Mouse (Mus musculus): ENCODE data around the gene Gsdma3. TPM values are rescaled to one million over a fixed set of nuclear protein-coding genes. Genes with fewer than 3 reads are reported as not detected.
"Not testable (repeated sequence)": the region's sequence is repeated elsewhere in the genome, so short reads cannot be mapped to it uniquely, and the experiment has no call there.

Gsdma3 gene
- polyA plus RNA-seq, 1 experiment, result not detected

DNA sequence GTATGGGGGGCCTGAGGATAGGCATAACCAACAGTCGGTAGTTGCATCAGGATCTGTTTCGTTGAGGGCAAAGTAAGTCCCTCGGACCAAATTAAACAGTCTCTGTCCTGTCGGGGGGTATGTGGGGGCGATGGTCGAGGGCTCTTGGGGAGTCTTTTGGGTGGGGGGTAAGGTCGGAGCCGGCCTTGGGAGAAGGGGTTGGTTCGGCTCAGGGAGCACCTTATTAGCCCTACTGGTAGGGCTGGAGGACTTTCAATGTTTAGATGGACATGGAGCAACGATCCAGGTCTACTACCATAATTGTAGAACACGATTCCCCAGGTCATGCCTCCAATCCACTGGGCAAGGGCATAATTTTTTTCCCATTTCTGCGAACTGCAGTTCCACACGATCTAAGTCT is 5.4 kb upstream of the Gsdma3 start:
- no peak overlapping the region for H3K27ac ChIP-seq (ENCODE audit: insufficient read depth, low read length)
- H3K4me1 ChIP-seq (ENCODE audit: control insufficient read depth, insufficient read depth, low read length), result no peaks in the 10 kb centered on the region
- no peak overlapping the region for H3K4me3 ChIP-seq (ENCODE audit: insufficient read depth, low read length)
- no peak for TF ChIP-seq CTCF (IDR thresholded peaks at IDR 0.05; ENCODE audit: extremely low read depth, insufficient read depth, low read length)
- TF ChIP-seq POLR2A (IDR thresholded peaks at IDR 0.05; ENCODE audit: extremely low read depth, insufficient read depth, low read length), result no peak

- not testable (repeated sequence) for H3K4me1 ChIP-seq (ENCODE audit: control insufficient read depth, insufficient read depth, low read length); H3K4me3 ChIP-seq (ENCODE audit: insufficient read depth, low read length); H3K27ac ChIP-seq (ENCODE audit: insufficient read depth, low read length)
Measured at GRCm38 (mm10) chr11:98623981-98624380, 2.2 kb upstream of the Gsdma3 start.

GRCm38 (mm10) chr11:98624381-98624780 is 1.8 kb upstream of the Gsdma3 start:
- not testable (repeated sequence) for H3K4me3 ChIP-seq (ENCODE audit: insufficient read depth, low read length); H3K4me1 ChIP-seq (ENCODE audit: control insufficient read depth, insufficient read depth, low read length); H3K27ac ChIP-seq (ENCODE audit: insufficient read depth, low read length)

GRCm38 (mm10) chr11:98628706-98629105 is 2.5 kb downstream of the Gsdma3 start:
- Histone ChIP-seq H3K4me1 (ENCODE audit: control insufficient read depth, insufficient read depth, low read length) (no peaks in the 10 kb centered on the region), H3K27ac (ENCODE audit: insufficient read depth, low read length) (no peak overlapping the region), H3K4me3 (ENCODE audit: insufficient read depth, low read length) (no peak overlapping the region)
- no peak for TF ChIP-seq POLR2A (IDR thresholded peaks at IDR 0.05; ENCODE audit: extremely low read depth, insufficient read depth, low read length)
- no peak for TF ChIP-seq CTCF (IDR thresholded peaks at IDR 0.05; ENCODE audit: extremely low read depth, insufficient read depth, low read length)

GRCm38 (mm10) chr11:98630646-98631045 is 4.5 kb downstream of the Gsdma3 start:
- TF ChIP-seq CTCF (IDR thresholded peaks at IDR 0.05; ENCODE audit: extremely low read depth, insufficient read depth, low read length) (no peak), POLR2A (IDR thresholded peaks at IDR 0.05; ENCODE audit: extremely low read depth, insufficient read depth, low read length) (no peak)
- no peak overlapping the region for H3K4me3 ChIP-seq (ENCODE audit: insufficient read depth, low read length)
- H3K4me1 ChIP-seq (ENCODE audit: control insufficient read depth, insufficient read depth, low read length), result no peaks in the 10 kb centered on the region
- no peak overlapping the region for H3K27ac ChIP-seq (ENCODE audit: insufficient read depth, low read length)

GRCm38 (mm10) chr11:98635312-98635970 is 9.3 kb downstream of the Gsdma3 start:
- not testable (repeated sequence) for H3K27ac ChIP-seq (ENCODE audit: insufficient read depth, low read length); H3K4me1 ChIP-seq (ENCODE audit: control insufficient read depth, insufficient read depth, low read length)

DNA sequence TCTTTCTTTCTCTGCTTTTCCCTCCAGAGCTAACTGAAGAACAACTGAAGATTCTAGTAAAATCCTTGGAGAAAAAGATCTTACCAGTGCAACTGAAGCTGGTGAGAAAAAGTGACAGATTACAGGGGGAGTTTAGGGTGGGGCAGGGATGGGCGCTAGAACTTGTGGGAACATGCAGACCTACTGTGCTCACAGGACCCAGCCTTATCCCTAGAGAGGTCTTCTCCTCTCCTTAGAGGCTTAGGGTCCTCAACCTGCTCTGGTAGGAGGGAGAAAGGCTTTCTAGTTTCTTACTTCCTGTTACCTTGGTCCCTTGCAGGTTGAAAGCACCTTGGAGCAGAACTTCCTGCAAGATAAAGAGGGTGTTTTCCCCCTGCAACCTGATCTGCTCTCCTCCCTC is 11.3 kb downstream of the Gsdma3 start:
- TF ChIP-seq POLR2A (IDR thresholded peaks at IDR 0.05; ENCODE audit: extremely low read depth, insufficient read depth, low read length), result no peak
- TF ChIP-seq CTCF (IDR thresholded peaks at IDR 0.05; ENCODE audit: extremely low read depth, insufficient read depth, low read length), result no peak
- H3K4me1 ChIP-seq (ENCODE audit: control insufficient read depth, insufficient read depth, low read length), result no peaks in the 10 kb centered on the region
- H3K27ac ChIP-seq (ENCODE audit: insufficient read depth, low read length), result no peak overlapping the region
- H3K4me3 ChIP-seq (ENCODE audit: insufficient read depth, low read length), result no peak overlapping the region

More at GRCm38 (mm10) chr11:98635312-98635970, 9.3 kb downstream of the Gsdma3 start:
- not testable (repeated sequence) for H3K4me3 ChIP-seq (ENCODE audit: insufficient read depth, low read length)

- no peak for TF ChIP-seq CTCF (IDR thresholded peaks at IDR 0.05; ENCODE audit: extremely low read depth, insufficient read depth, low read length)
- no peak for TF ChIP-seq POLR2A (IDR thresholded peaks at IDR 0.05; ENCODE audit: extremely low read depth, insufficient read depth, low read length)
- Histone ChIP-seq H3K4me3 (ENCODE audit: insufficient read depth, low read length) (no peak overlapping the region), H3K4me1 (ENCODE audit: control insufficient read depth, insufficient read depth, low read length) (no peaks in the 10 kb centered on the region), H3K27ac (ENCODE audit: insufficient read depth, low read length) (no peak overlapping the region)
Measured at GRCm38 (mm10) chr11:98640091-98640490, 13.9 kb downstream of the Gsdma3 start.

GRCm38 (mm10) chr11:98644757-98645156 is 18.6 kb downstream of the Gsdma3 start:
- H3K4me1 ChIP-seq (ENCODE audit: control insufficient read depth, insufficient read depth, low read length), result no peaks in the 10 kb centered on the region
- H3K4me3 ChIP-seq (ENCODE audit: insufficient read depth, low read length), result no peak overlapping the region
- no peak overlapping the region for H3K27ac ChIP-seq (ENCODE audit: insufficient read depth, low read length)
- TF ChIP-seq POLR2A (IDR thresholded peaks at IDR 0.05; ENCODE audit: extremely low read depth, insufficient read depth, low read length) (no peak), CTCF (IDR thresholded peaks at IDR 0.05; ENCODE audit: extremely low read depth, insufficient read depth, low read length) (no peak)

DNA sequence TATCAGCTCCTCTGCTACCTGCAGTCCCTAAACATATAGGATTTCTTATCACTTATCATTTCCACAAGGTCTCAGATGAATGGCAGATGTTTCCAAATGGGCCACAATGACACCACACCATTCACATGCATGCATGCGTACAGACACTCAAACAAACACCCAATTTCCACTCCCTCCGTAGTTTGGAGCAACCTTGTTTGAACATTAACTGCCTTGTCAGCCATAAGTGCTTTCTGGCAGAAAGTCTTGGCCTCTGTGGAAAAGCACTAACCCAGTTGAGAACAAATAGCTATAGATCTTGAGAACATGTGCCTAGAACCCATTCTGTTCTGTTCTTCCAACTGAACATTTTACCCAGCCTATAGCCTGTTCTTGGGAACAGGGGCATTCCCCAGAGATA is 19.8 kb downstream of the Gsdma3 start:
- TF ChIP-seq CTCF (IDR thresholded peaks at IDR 0.05; ENCODE audit: extremely low read depth, insufficient read depth, low read length) (no peak), POLR2A (IDR thresholded peaks at IDR 0.05; ENCODE audit: extremely low read depth, insufficient read depth, low read length) (no peak)
- Histone ChIP-seq H3K4me3 (ENCODE audit: insufficient read depth, low read length) (no peak overlapping the region), H3K4me1 (ENCODE audit: control insufficient read depth, insufficient read depth, low read length) (no peaks in the 10 kb centered on the region), H3K27ac (ENCODE audit: insufficient read depth, low read length) (no peak overlapping the region)

GRCm38 (mm10) chr11:98646459-98646858 is 20.3 kb downstream of the Gsdma3 start, which contains the start of gene Gsdma2:
Gsdma2 (plus strand) TSS chr11:98646759.
- Histone ChIP-seq H3K4me3 (ENCODE audit: insufficient read depth, low read length) (no peak within 1 kb of the TSS), H3K27ac (ENCODE audit: insufficient read depth, low read length) (no peak within 1 kb of the TSS), H3K4me1 (ENCODE audit: control insufficient read depth, insufficient read depth, low read length) (no peaks in the 10 kb centered on the region)
- TF ChIP-seq CTCF (IDR thresholded peaks at IDR 0.05; ENCODE audit: extremely low read depth, insufficient read depth, low read length) (no peak), POLR2A (IDR thresholded peaks at IDR 0.05; ENCODE audit: extremely low read depth, insufficient read depth, low read length) (no peak)

Measured in cortical plate, adult 2 months (tissue).